Mouse (Mus musculus) heart, adult 2 months (tissue): ENCODE data around the gene 1700014D04Rik. TPM values are rescaled to one million over a fixed set of nuclear protein-coding genes. Genes with fewer than 3 reads are reported as not detected.
"Not testable (repeated sequence)": the region's sequence is repeated elsewhere in the genome, so short reads cannot be mapped to it uniquely, and the experiment has no call there.

Experiments
- DNase-seq, 2 experiments: peaks; one replicate each; pipeline ENCODE4 v3.0.0; 2021
- H3K27ac ChIP-seq: fragments of 200-600 bp; 2 replicates; pipeline ENCODE4 v1.8.1; 2022
- H3K27me3 ChIP-seq: fragments of 200-500 bp; 2 replicates; pipeline ENCODE4 v1.6.1; 2012; ENCODE audit warnings: mild to moderate bottlenecking, low read length, inconsistent platforms, mixed read lengths; ENCODE audit not compliant: control insufficient read depth, insufficient read depth
- H3K36me3 ChIP-seq: fragments of 200-500 bp; 2 replicates; pipeline ENCODE4 v1.6.1; 2012; ENCODE audit warnings: low read length, inconsistent platforms; ENCODE audit not compliant: control insufficient read depth, insufficient read depth
- H3K4me1 ChIP-seq: fragments of 200-500 bp; 2 replicates; pipeline ENCODE4 v1.6.1; 2011; ENCODE audit warnings: low read length; ENCODE audit not compliant: control insufficient read depth, insufficient read depth
- H3K4me3 ChIP-seq: fragments of 200-600 bp; 2 replicates; pipeline ENCODE4 v1.8.1; 2022
- H3K79me2 ChIP-seq: fragments of 200-500 bp; replicated peaks from 2 replicates; pipeline ENCODE4 v1.6.1; 2012; ENCODE audit warnings: mild to moderate bottlenecking, inconsistent platforms, low read length, moderate library complexity, mixed read lengths; ENCODE audit not compliant: control insufficient read depth, insufficient read depth
- H3K9ac ChIP-seq: fragments of 200-500 bp; 2 replicates; pipeline ENCODE4 v1.6.1; 2012; ENCODE audit warnings: low read depth, mild to moderate bottlenecking, control low read depth, inconsistent platforms, low read length, mixed read lengths
- CTCF ChIP-seq: fragments of 200-600 bp; IDR thresholded peaks from 2 replicates; pipeline ENCODE4 v1.8.1; 2022; ENCODE audit warnings: antibody characterized with exemption, mild to moderate bottlenecking, moderate library complexity
- EP300 ChIP-seq: fragments of 200-500 bp; IDR thresholded peaks from 2 replicates; pipeline ENCODE4 v1.6.1; 2011; ENCODE audit warnings: low read depth, low read length, control low read depth; ENCODE audit not compliant: insufficient read depth
- POLR2A ChIP-seq: fragments of 200-500 bp; IDR thresholded peaks from 2 replicates; pipeline ENCODE4 v1.6.1; 2011; ENCODE audit warnings: mild to moderate bottlenecking, low read depth, low read length, control low read depth; ENCODE audit not compliant: insufficient read depth
- WGBS: fragments of 180-500 bp; shearing (Covaris S2); methylation state at CpG from one replicate; pipeline ENCODE4 v1.1.7; 2018; 5-methylcytosine and 5-hydroxymethylcytosine counted together
- intact Hi-C: fragments of 180-260 bp; cut with DNase I; formaldehyde crosslinking; loops from one replicate; pipeline ENCODE4 v1.15.1; 2025
- long read RNA-seq: library from polyadenylated mRNA; stranded (forward); transcript quantifications from one replicate; pipeline ENCODE4 v2.0.0, GENCODE M21; 2021
- polyA plus RNA-seq: library from polyadenylated mRNA; depleted of rRNA; stranded (reverse); fragments of >200 nt; gene quantifications from 2 replicates; pipeline ENCODE4 v1.2.3, GENCODE M21; 2012; rRNA removed
- total RNA-seq, 2 experiments: library from RNA; stranded (reverse); gene quantifications; 2 replicates each; pipeline ENCODE4 v1.2.3; 2021

1700014D04Rik gene
- total RNA-seq, result not detected
- polyA plus RNA-seq, result 0.09 TPM in 1 of 2 replicates, not detected in the other
- long read RNA-seq, result 0 reads

GRCm38 (mm10) chr13:59746711-59747110 lies at the start of gene 1700014D04Rik:
Gene 1700014D04Rik, minus strand, starts transcription at chr13:59746752.
- intact Hi-C loops, result no loop called here
- H3K9ac ChIP-seq, result no peak within 1 kb of the TSS
- WGBS, result 83% methylated on average over 9 of the region's 9 CpGs
- no peaks in the 10 kb centered on the region for H3K36me3 ChIP-seq
- H3K4me3 ChIP-seq, result no peak within 1 kb of the TSS
- TF ChIP-seq POLR2A (no peak), CTCF (no peak), EP300 (no peak)
- no peak within 1 kb of the TSS for H3K27ac ChIP-seq
- no peaks in the 10 kb centered on the region for H3K4me1 ChIP-seq
- H3K79me2 ChIP-seq, result no peaks in the 10 kb centered on the region
- no peaks in the 10 kb centered on the region for H3K27me3 ChIP-seq
- no peak for DNase-seq

GRCm38 (mm10) chr13:59795807-59796465 lies 49.4 kb upstream of the 1700014D04Rik start:
- Histone ChIP-seq H3K27ac (no peak overlapping the region), H3K4me3 (no peak overlapping the region), H3K4me1 (no peaks in the 10 kb centered on the region), H3K79me2 (no peaks in the 10 kb centered on the region; the same call in 1 of the 2 replicates), H3K36me3 (peaks cover 3% of the 10 kb centered on the region), H3K9ac (no peak overlapping the region), H3K27me3 (no peaks in the 10 kb centered on the region)
- no peak for DNase-seq
- no peak for TF ChIP-seq POLR2A
- TF ChIP-seq CTCF, result no peak
- no peak for TF ChIP-seq EP300
- intact Hi-C loops, result no loop called here
- WGBS, result 92% methylated on average over 6 of the region's 6 CpGs

GRCm38 (mm10) chr13:59794786-59795185 lies 48.2 kb upstream of the 1700014D04Rik start:
- H3K4me1 ChIP-seq, result no peaks in the 10 kb centered on the region
- no peaks in the 10 kb centered on the region for H3K27me3 ChIP-seq
- peaks cover 3% of the 10 kb centered on the region for H3K36me3 ChIP-seq
- intact Hi-C loops, result no loop called here
- no peak overlapping the region for H3K27ac ChIP-seq
- no peak for DNase-seq
- WGBS, result 93% methylated on average over 1 of the region's 1 CpGs
- no peak overlapping the region for H3K9ac ChIP-seq
- H3K79me2 ChIP-seq, result no peaks in the 10 kb centered on the region; the same call in 1 of the 2 replicates
- no peak for TF ChIP-seq EP300
- TF ChIP-seq CTCF, result no peak
- no peak for TF ChIP-seq POLR2A
- H3K4me3 ChIP-seq, result no peak overlapping the region

- no peak within 1 kb of the TSS for H3K27ac ChIP-seq
- intact Hi-C loops, result no loop called here
- DNase-seq, result no peak
- no peaks in the 10 kb centered on the region for H3K27me3 ChIP-seq
- no peak for TF ChIP-seq POLR2A
- no peak for TF ChIP-seq CTCF
- TF ChIP-seq EP300, result no peak
- no peaks in the 10 kb centered on the region; the same call in 1 of the 2 replicates for H3K79me2 ChIP-seq
- no peaks in the 10 kb centered on the region for H3K4me1 ChIP-seq
- H3K36me3 ChIP-seq, result no peaks in the 10 kb centered on the region; the same call in 1 of the 2 replicates
- no peak within 1 kb of the TSS for H3K9ac ChIP-seq
- WGBS, result 82% methylated on average over 7 of the region's 7 CpGs
- H3K4me3 ChIP-seq, result no peak within 1 kb of the TSS
These were observed 35.6 kb upstream of the 1700014D04Rik start, which contains the start of gene Gm49354 for GRCm38 (mm10) chr13:59782145-59782544. Gene Gm49354, minus strand, starts transcription at chr13:59782245.

GRCm38 (mm10) chr13:59779744-59780264 lies 33.3 kb upstream of the 1700014D04Rik start:
- H3K27ac ChIP-seq, DNase-seq, H3K79me2 ChIP-seq, H3K4me3 ChIP-seq, H3K9ac ChIP-seq, H3K4me1 ChIP-seq, H3K27me3 ChIP-seq, H3K36me3 ChIP-seq: not testable (repeated sequence)
- WGBS, result 93% methylated on average over 1 of the region's 1 CpGs
- intact Hi-C loops, result loop anchor here (2.0 kb wide), 1 partner anchor 33 kb away; no protein-coding TSS in a partner anchor
- peak; percentile 60 for TF ChIP-seq CTCF

GRCm38 (mm10) chr13:59779213-59779612 lies 32.7 kb upstream of the 1700014D04Rik start:
- H3K27me3 ChIP-seq, result no peaks in the 10 kb centered on the region
- peak; percentile 32 for TF ChIP-seq CTCF
- TF ChIP-seq EP300, result no peak
- no peak for TF ChIP-seq POLR2A
- peaks cover 3% of the 10 kb centered on the region for H3K4me1 ChIP-seq
- no peaks in the 10 kb centered on the region; the same call in none of the 2 replicates for H3K79me2 ChIP-seq
- no peak overlapping the region for H3K9ac ChIP-seq
- H3K4me3 ChIP-seq, result no peak overlapping the region
- no peak for DNase-seq
- H3K27ac ChIP-seq, result no peak overlapping the region
- H3K36me3 ChIP-seq, result peaks cover 3% of the 10 kb centered on the region
- 71% methylated on average over 4 of the region's 4 CpGs for WGBS
- intact Hi-C loops, result no loop called here
